Mouse (Mus musculus): ENCODE data around the gene Atp11a. TPM values are rescaled to one million over a fixed set of nuclear protein-coding genes. Genes with fewer than 3 reads are reported as not detected.

Gene Atp11a
- total and polyA plus RNA-seq, 3 experiments, result 20.9 to 39.7 TPM; not detected in 1

DNA sequence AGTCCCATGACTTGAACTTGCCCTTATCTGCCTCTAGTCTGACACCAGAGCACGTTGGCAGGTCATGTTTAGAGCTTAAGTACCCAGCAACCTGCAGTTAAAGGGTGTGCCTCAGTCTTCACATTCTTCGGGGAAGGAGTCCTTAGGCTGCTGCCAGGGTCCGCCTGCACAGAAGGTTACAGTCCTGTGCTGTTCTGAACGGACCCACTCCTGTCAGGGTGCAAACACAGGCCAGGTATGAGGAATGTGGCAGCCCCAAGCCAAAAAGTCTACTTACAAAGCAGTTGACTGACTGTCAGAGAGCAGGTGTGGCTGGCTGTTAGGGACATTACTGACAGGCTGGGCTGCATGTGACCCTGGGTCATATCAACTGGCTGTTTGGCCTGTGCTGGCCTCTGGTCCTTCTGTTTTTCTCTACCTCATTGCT, 18.1 kb downstream of the Atp11a start:
- DNase-seq (ENCODE audit: low read depth, low spot score), result peak; percentile 12
- Histone ChIP-seq H3K36me3 (ENCODE audit: control insufficient read depth in 1 of 2, insufficient read depth in 2 of 2, low read length in 2 of 2) (peaks cover 0 to 17% of the 10 kb centered on the region in 2 experiments; a peak in 2 of 4 replicates), H3K27ac (ENCODE audit: control insufficient read depth, low read depth, low read length) (no peak overlapping the region), H3K27me3 (ENCODE audit: control insufficient read depth in 1 of 2, insufficient read depth in 2 of 2, low read length in 2 of 2) (no peaks in the 10 kb centered on the region), H3K9ac (ENCODE audit: control insufficient read depth, low read depth, low read length, poor library complexity, severe bottlenecking) (no peak overlapping the region), H3K79me2 (ENCODE audit: control insufficient read depth, insufficient read depth, low read length, poor library complexity) (peaks cover 5% of the 10 kb centered on the region; the same call in 1 of the 2 replicates), H3K4me3 (ENCODE audit: control insufficient read depth in 1 of 2, insufficient read depth in 1 of 2, low read depth in 2 of 2, low read length in 2 of 2) (no peak overlapping the region), H3K9me3 (replicated peaks; ENCODE audit: insufficient read depth, low read length) (no peaks in the 10 kb centered on the region), H3K4me1 (ENCODE audit: control insufficient read depth in 1 of 2, insufficient read depth in 2 of 2, low read length in 2 of 2) (peaks cover 16 to 37% of the 10 kb centered on the region in 2 experiments)
- no peak for TF ChIP-seq NRF1 (IDR thresholded peaks at IDR 0.05; ENCODE audit: insufficient read depth, low read depth, low read length, poor library complexity, severe bottlenecking)
- TF ChIP-seq KAT2A (conservative IDR thresholded peaks at IDR 0.05; ENCODE audit: low read depth, low read length), result no peak
- TF ChIP-seq RCOR1 (IDR thresholded peaks at IDR 0.05; ENCODE audit: low read depth, low read length), result no peak
- TF ChIP-seq POLR2AphosphoS2 (IDR thresholded peaks at IDR 0.05; ENCODE audit: low read length), result no peak
- no peak for TF ChIP-seq HCFC1 (IDR thresholded peaks at IDR 0.05; ENCODE audit: low read depth, low read length)
- TF ChIP-seq CHD2 (IDR thresholded peaks at IDR 0.05; ENCODE audit: low read length), result no peak
- no peak for TF ChIP-seq NELFE (IDR thresholded peaks at IDR 0.05; ENCODE audit: low read depth, low read length)
- no peak for TF ChIP-seq MYC (IDR thresholded peaks at IDR 0.05; ENCODE audit: low read depth, low read length)
- no peak for TF ChIP-seq MAFK (IDR thresholded peaks at IDR 0.05; ENCODE audit: borderline replicate concordance, low read depth, low read length)
- TF ChIP-seq MAZ (IDR thresholded peaks at IDR 0.05; ENCODE audit: low read depth, low read length), result no peak
- TF ChIP-seq ZNF384 (IDR thresholded peaks at IDR 0.05; ENCODE audit: low read depth, low read length), result no peak
- TF ChIP-seq ZC3H11A (IDR thresholded peaks at IDR 0.05; ENCODE audit: low read depth, low read length), result no peak
- no peak for TF ChIP-seq CHD1 (IDR thresholded peaks at IDR 0.05; ENCODE audit: low read depth, low read length)
- no peak for TF ChIP-seq EP300 (IDR thresholded peaks at IDR 0.05; ENCODE audit: low read depth in 1 of 2, low read length in 2 of 2)
- no peak for TF ChIP-seq ZKSCAN1 (IDR thresholded peaks at IDR 0.05; ENCODE audit: low read depth, low read length)
- no peak for TF ChIP-seq USF1 (IDR thresholded peaks at IDR 0.05; ENCODE audit: low read depth, low read length)
- TF ChIP-seq SIN3A (IDR thresholded peaks at IDR 0.05; ENCODE audit: low read length), result no peak

DNA sequence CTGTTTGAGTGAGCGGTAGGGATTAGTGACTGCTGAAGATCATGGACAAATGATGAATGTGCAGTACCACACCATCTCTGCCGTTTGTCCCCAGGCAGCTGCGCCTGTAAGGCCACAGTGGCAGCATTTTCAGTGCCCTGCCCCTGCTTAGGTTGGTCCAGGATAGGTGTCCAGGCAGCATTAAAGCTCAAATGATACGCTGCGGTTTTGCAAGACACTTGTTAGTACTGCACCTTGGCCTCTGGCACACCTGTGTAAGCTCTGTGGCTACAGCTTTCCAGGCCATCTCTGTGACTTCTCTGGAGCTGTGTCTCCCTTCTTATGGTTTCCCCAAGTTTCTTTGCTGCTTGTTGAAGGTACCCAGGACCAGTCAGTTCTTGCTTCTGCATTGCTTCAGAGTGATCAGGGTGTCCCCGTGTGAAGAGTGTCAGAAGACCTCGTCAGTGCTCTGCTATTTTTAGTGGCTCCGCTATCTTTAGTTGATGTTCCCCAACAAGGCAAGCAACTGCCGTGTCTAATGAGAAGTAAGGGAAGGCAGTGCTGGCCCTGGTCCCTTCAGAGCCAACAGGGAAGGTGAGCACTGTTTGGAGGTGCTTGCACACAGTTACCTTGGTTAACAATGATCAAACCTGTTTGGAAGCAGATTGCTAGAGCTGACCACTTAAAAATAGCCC, 18.6 kb downstream of the Atp11a start:
- no peak overlapping the region; the same call in 1 of the 2 replicates for H3K27ac ChIP-seq (ENCODE audit: control insufficient read depth, low read depth, low read length)

More for the DNA sequence above, 18.6 kb downstream of the Atp11a start:
- Histone ChIP-seq H3K9me3 (replicated peaks; ENCODE audit: insufficient read depth, low read length) (no peaks in the 10 kb centered on the region), H3K27me3 (ENCODE audit: control insufficient read depth in 1 of 2, insufficient read depth in 2 of 2, low read length in 2 of 2) (no peaks in the 10 kb centered on the region), H3K79me2 (ENCODE audit: control insufficient read depth, insufficient read depth, low read length, poor library complexity) (peaks cover 5% of the 10 kb centered on the region; the same call in 1 of the 2 replicates), H3K36me3 (ENCODE audit: control insufficient read depth in 1 of 2, insufficient read depth in 2 of 2, low read length in 2 of 2) (peaks cover 0 to 17% of the 10 kb centered on the region in 2 experiments; a peak in 2 of 4 replicates), H3K9ac (ENCODE audit: control insufficient read depth, low read depth, low read length, poor library complexity, severe bottlenecking) (no peak overlapping the region), H3K4me3 (ENCODE audit: control insufficient read depth in 1 of 2, insufficient read depth in 1 of 2, low read depth in 2 of 2, low read length in 2 of 2) (no peak overlapping the region), H3K4me1 (ENCODE audit: control insufficient read depth in 1 of 2, insufficient read depth in 2 of 2, low read length in 2 of 2) (peaks cover 16 to 37% of the 10 kb centered on the region in 2 experiments)
- DNase-seq (ENCODE audit: low read depth, low spot score), result peak; percentile 61
- TF ChIP-seq ZNF384 (IDR thresholded peaks at IDR 0.05; ENCODE audit: low read depth, low read length) (no peak), CTCF (IDR thresholded peaks at IDR 0.05 in 2 of 3, conservative IDR thresholded peaks at IDR 0.05 in 1 of 3; ENCODE audit: control insufficient read depth in 1 of 3, insufficient read depth in 1 of 3, low read depth in 2 of 3, low read length in 3 of 3, poor library complexity in 1 of 3, severe bottlenecking in 1 of 3) (no peak), POLR2A (IDR thresholded peaks at IDR 0.05; ENCODE audit: control insufficient read depth in 1 of 2, insufficient read depth in 1 of 2, low read depth in 1 of 2, low read length in 2 of 2, poor library complexity in 1 of 2) (no peak), ETS1 (IDR thresholded peaks at IDR 0.05; ENCODE audit: low read depth, low read length) (0 out of 2 replicates have a peak, but pooled peaks have one; percentile 21), POLR2AphosphoS2 (IDR thresholded peaks at IDR 0.05; ENCODE audit: low read length) (no peak), MEF2A (IDR thresholded peaks at IDR 0.05; ENCODE audit: extremely low read depth, insufficient replicate concordance, low read depth, low read length, poor library complexity, severe bottlenecking) (peak; percentile 78; the same call in 1 of the 2 replicates)
